Mouse (Mus musculus): ENCODE measurements around the gene Tgfbi.

- TF ChIP-seq CTCF (IDR thresholded peaks at IDR 0.05; ENCODE audit: borderline replicate concordance, control insufficient read depth, extremely low read depth, insufficient read depth, low read length, poor library complexity) (no peak), POLR2A (IDR thresholded peaks at IDR 0.05; ENCODE audit: control insufficient read depth, extremely low read depth, insufficient read depth, low read length, poor library complexity) (no peak)
Observed at GRCm38 (mm10) chr13:56588454-56589117, 20.7 kb upstream of the Tgfbi start.
